Mouse (Mus musculus) limb, embryonic 12.5 days (tissue): Measurements from ENCODE around the gene Kcnc3. TPM values are rescaled to one million over a fixed set of nuclear protein-coding genes. Genes with fewer than 3 reads are reported as not detected.

Experiments used
- ATAC-seq: fragments of 200-750 bp; cut with Nextera tagmentation; 2 replicates; pipeline ENCODE4 v1.8.0; 2017; ENCODE audit warnings: low read depth, moderate TSS enrichment; ENCODE audit not compliant: insufficient number of reproducible peaks, insufficient read depth, low FRiP score, low TSS enrichment
- H3K27ac ChIP-seq: fragments of 300-500 bp; sonication (generic); 2 replicates; pipeline ENCODE4 v1.5.1; 2016; ENCODE audit warnings: mild to moderate bottlenecking, moderate library complexity
- H3K27me3 ChIP-seq: fragments of 300-500 bp; sonication (generic); 2 replicates; pipeline ENCODE4 v1.6.1; 2016; ENCODE audit warnings: mild to moderate bottlenecking, moderate library complexity
- H3K36me3 ChIP-seq: fragments of 300-500 bp; sonication (generic); 2 replicates; pipeline ENCODE4 v1.6.1; 2016; ENCODE audit warnings: mild to moderate bottlenecking, moderate library complexity
- H3K4me1 ChIP-seq: fragments of 300-500 bp; sonication (generic); replicated peaks from 2 replicates; pipeline ENCODE4 v1.6.1; 2016
- H3K4me2 ChIP-seq: fragments of 300-500 bp; sonication (generic); 2 replicates; pipeline ENCODE4 v1.6.1; 2016; ENCODE audit warnings: mild to moderate bottlenecking, moderate library complexity
- H3K4me3 ChIP-seq: fragments of 300-500 bp; sonication (generic); replicated peaks from 2 replicates; pipeline ENCODE4 v1.5.1; 2016; ENCODE audit warnings: mild to moderate bottlenecking
- H3K9ac ChIP-seq: fragments of 300-500 bp; sonication (generic); replicated peaks from 2 replicates; pipeline ENCODE4 v1.6.1; 2016; ENCODE audit warnings: mild to moderate bottlenecking, moderate library complexity
- H3K9me3 ChIP-seq: fragments of 300-500 bp; sonication (generic); 2 replicates; pipeline ENCODE4 v1.6.1; 2016; ENCODE audit warnings: mild to moderate bottlenecking, moderate library complexity
- WGBS: fragments of 180-500 bp; shearing (Covaris S2); methylation state at CpG from one replicate; pipeline ENCODE4 v1.1.7; 2016; 5-methylcytosine and 5-hydroxymethylcytosine counted together
- polyA plus RNA-seq: library from polyadenylated mRNA; unstranded; fragments of >200 nt; fragmentation: Nextera tagmentation; extraction: Ambion mirVana; gene quantifications from 2 replicates; pipeline ENCODE4 v1.2.1, GENCODE M21; 2016

Kcnc3 gene
- polyA plus RNA-seq, 1 experiment from 2014 or later, result 0.49 TPM

DNA sequence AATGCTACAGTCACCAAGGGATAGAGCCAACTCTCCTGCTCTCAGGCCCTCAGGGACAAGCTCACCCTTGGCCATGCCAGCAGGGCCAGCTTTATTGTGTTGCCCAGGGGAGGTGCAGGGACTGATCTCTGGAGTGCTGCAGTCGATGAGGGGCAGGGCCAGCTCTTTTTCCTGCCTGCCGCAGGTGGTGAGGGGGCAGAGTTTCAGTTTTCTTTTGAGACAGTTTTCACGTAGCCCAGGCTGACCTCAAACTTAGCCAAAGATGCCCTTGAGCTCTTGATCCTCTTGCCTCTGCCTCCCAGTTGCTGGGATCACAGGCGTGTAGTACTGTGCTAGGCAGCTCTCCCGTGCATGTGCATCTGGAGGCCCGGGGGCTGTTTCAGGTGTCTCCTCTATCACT is 19.5 kb upstream of the Kcnc3 start:
- Histone ChIP-seq H3K27me3 (0 out of 2 replicates have a peak, but pooled peaks cover 15% of the 10 kb centered on the region), H3K4me2 (no peak overlapping the region), H3K36me3 (no peaks in the 10 kb centered on the region), H3K4me1 (no peaks in the 10 kb centered on the region), H3K27ac (no peak overlapping the region), H3K9me3 (no peaks in the 10 kb centered on the region), H3K9ac (no peak overlapping the region), H3K4me3 (no peak overlapping the region)
- WGBS, result 72% methylated on average over 6 of the region's 6 CpGs
- ATAC-seq, result no peak

DNA sequence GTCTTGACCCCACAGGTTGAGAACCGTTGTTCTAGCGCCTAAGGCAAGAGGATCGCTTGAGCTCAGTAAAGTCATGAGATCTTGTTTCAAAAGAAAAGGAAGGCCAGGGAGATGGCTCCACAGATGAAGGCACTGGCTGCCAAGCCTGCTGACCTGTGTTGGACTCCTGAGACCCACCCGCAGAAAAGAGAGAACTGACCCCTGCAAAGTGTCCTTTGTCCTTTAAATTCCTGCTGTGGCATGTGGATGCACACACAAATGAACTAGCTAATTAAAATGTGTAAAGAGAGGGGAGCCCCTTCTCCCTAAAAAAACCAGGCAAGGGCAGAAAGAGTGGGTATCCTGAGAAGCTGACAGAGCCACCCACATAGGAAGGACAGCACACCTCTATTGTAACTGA is 18.7 kb upstream of the Kcnc3 start:
- 45% methylated on average over 4 of the region's 4 CpGs for WGBS
- Histone ChIP-seq H3K27me3 (0 out of 2 replicates have a peak, but pooled peaks cover 15% of the 10 kb centered on the region), H3K27ac (no peak overlapping the region), H3K4me1 (no peaks in the 10 kb centered on the region), H3K9me3 (no peaks in the 10 kb centered on the region), H3K9ac (no peak overlapping the region), H3K36me3 (no peaks in the 10 kb centered on the region), H3K4me2 (no peak overlapping the region), H3K4me3 (no peak overlapping the region)
- ATAC-seq, result no peak

DNA sequence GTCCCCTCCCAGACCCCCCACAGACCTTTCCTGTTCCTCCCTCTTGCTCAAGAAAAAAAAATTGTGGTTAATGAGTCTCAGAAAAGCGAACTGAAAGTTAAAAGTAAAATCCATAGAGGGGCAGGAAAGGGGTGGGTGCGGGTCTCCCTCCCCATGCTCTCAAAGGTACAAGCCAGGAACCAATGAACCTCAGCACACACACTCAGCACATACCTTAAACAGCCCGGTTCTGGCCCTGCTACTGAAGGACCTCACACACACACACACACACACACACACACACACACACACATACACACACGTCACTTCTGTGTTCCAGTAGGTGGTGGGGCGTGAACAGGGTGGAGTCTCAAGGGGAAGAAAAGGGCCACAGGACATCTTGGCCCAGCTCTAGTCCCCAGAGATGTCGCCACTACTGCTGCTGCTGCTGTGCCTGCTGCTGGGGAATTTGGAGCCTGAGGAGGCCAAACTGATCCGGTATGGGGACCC is 18.2 kb upstream of the Kcnc3 start, which contains the start of gene Napsa:
Gene Napsa, plus strand, starts transcription at position 168 of the 489 bp plus-strand sequence.
- WGBS, result 45% methylated on average over 7 of the region's 7 CpGs
- no peaks in the 10 kb centered on the region for H3K9me3 ChIP-seq
- 0 out of 2 replicates have a peak, but pooled peaks cover 15% of the 10 kb centered on the region for H3K27me3 ChIP-seq
- no peak within 1 kb of the TSS for H3K9ac ChIP-seq
- no peaks in the 10 kb centered on the region for H3K36me3 ChIP-seq
- H3K4me3 ChIP-seq, result no peak within 1 kb of the TSS
- H3K4me2 ChIP-seq, result no peak within 1 kb of the TSS
- no peak for ATAC-seq
- no peak within 1 kb of the TSS for H3K27ac ChIP-seq
- H3K4me1 ChIP-seq, result no peaks in the 10 kb centered on the region

DNA sequence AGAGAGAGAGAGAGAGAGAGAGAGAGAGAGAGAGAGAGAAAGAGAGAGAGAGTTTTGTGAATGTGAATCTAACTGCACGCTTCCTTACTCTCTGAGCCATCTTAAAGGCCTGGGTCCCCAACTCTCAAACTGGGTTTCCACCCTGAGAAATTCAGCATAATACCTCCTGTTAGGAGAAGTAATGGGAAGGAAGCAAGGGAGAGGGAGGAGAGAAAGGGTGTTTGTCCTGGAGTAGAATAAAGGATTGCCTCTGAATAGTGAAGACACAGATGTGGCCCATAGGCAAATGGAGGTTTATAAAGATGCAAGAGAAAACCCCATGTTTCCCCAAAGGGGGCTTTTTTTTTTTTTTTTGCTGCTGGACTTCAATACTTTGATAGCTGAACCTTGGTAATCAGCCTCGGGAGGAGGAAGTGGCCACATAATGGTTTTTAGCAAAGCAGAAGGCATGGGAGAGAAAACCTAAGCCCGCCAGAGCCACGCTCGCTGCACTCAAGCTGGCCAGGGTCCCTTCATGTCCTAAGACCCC is 17.4 kb upstream of the Kcnc3 start:
- H3K9me3 ChIP-seq, result no peaks in the 10 kb centered on the region
- H3K4me1 ChIP-seq, result no peaks in the 10 kb centered on the region
- WGBS, result 84% methylated on average over 5 of the region's 5 CpGs
- no peak overlapping the region for H3K4me3 ChIP-seq
- H3K27me3 ChIP-seq, result 0 out of 2 replicates have a peak, but pooled peaks cover 15% of the 10 kb centered on the region
- no peak overlapping the region for H3K27ac ChIP-seq
- ATAC-seq, result no peak
- no peaks in the 10 kb centered on the region for H3K36me3 ChIP-seq
- H3K9ac ChIP-seq, result no peak overlapping the region
- no peak overlapping the region for H3K4me2 ChIP-seq

DNA sequence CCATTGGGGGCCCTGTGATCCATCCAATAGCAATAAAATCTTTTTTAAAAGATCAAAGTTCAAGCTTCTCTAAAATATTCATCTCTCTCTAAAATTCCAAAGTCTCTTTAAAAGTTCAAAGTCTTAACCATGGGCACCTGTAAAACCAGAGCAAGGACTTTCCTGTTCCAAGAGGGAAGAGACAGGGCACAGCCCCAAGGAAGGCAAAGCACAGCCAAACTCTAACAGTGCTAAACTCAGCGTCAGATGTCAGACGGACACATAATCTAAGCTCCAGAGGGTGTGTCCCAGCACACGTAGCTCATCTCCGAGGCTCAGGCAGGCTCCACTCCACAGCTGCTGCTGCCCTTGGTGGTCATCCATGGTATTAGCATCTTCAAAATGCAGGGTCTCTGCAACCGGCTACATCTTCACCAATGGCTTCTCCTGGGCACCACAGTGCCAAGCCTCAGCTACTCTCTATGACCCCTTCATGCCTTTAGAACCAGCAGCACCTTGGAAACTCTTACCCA is 14.1 kb upstream of the Kcnc3 start:
- H3K9ac ChIP-seq, result no peak overlapping the region
- no peak overlapping the region for H3K4me2 ChIP-seq
- WGBS, result 45% methylated on average over 5 of the region's 5 CpGs
- H3K36me3 ChIP-seq, result no peaks in the 10 kb centered on the region
- H3K27me3 ChIP-seq, result peaks cover 5% of the 10 kb centered on the region; the same call in 1 of the 2 replicates
- ATAC-seq, result no peak
- no peak overlapping the region for H3K4me3 ChIP-seq
- H3K27ac ChIP-seq, result no peak overlapping the region
- H3K9me3 ChIP-seq, result no peaks in the 10 kb centered on the region
- no peaks in the 10 kb centered on the region for H3K4me1 ChIP-seq

DNA sequence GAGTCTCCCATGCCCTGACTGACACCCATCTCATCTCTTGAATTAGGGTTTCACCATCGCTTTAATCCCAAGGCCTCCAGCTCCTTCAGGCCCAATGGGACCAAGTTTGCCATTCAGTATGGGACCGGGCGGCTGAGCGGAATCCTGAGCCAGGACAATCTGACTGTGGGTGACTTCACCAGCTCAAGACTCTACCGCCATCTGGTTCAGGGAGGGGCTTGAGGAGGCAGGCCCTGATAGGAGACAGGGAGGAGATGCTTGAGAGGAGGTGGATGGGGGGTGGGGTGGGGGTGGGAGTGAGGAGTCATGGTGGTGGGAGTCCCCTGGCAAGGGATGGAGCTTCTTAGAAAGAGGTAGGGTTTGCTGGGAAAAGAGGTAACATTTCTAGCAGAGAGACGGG is 8.8 kb upstream of the Kcnc3 start:
- H3K4me1 ChIP-seq, result no peaks in the 10 kb centered on the region
- no peak overlapping the region for H3K9ac ChIP-seq
- no peaks in the 10 kb centered on the region for H3K36me3 ChIP-seq
- H3K4me3 ChIP-seq, result no peak overlapping the region
- no peak overlapping the region for H3K4me2 ChIP-seq
- no peaks in the 10 kb centered on the region for H3K9me3 ChIP-seq
- ATAC-seq, result no peak
- no peak overlapping the region for H3K27ac ChIP-seq
- WGBS, result 71% methylated on average over 6 of the region's 6 CpGs
- H3K27me3 ChIP-seq, result peaks cover 45% of the 10 kb centered on the region

DNA sequence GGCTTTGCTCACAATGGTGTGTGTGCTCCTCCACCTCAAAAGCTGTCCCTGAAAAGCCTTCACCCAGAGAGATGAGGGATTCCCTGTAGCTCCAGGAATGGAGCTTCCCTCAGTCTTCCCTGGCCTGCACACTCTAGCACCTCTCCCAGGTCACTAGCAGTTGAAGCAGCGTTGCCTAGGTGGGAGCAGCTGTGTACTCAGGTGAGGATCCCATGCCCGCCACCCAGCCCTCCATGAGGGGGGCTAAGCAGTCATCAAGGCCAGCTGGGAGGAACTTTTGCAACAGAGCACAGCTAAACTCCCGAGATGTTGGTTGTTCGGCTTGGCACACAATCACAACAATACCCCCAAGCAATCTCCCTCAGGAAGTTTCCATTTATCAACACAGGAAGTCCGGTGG is 7.8 kb upstream of the Kcnc3 start:
- no peaks in the 10 kb centered on the region for H3K9me3 ChIP-seq
- H3K4me3 ChIP-seq, result no peak overlapping the region
- H3K4me1 ChIP-seq, result peaks cover 6% of the 10 kb centered on the region; the same call in 1 of the 2 replicates
- no peak overlapping the region for H3K9ac ChIP-seq
- WGBS, result 79% methylated on average over 5 of the region's 5 CpGs
- no peak for ATAC-seq
- H3K27ac ChIP-seq, result no peak overlapping the region
- no peak overlapping the region for H3K4me2 ChIP-seq
- peaks cover 56% of the 10 kb centered on the region for H3K27me3 ChIP-seq
- H3K36me3 ChIP-seq, result no peaks in the 10 kb centered on the region

DNA sequence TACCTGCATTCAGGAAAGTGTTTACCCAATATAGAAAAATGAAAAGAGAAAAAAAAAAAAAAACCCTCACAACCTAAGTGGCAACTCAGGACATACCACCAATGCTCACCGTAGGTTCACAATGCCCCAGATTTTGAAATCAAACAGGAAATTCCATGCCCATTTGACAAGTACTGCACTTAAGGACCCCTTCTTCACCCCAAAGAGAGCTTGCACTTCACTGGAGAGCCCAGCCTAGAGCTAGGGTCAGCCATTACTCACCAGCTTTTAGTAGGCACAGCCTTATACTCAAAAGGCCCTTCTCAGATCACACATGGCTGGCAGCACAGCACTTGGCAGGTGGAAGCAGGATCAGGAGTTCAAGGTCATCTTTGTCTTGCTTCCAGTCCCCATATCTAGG is 7.3 kb upstream of the Kcnc3 start:
- no peak overlapping the region for H3K27ac ChIP-seq
- H3K4me3 ChIP-seq, result no peak overlapping the region
- no peaks in the 10 kb centered on the region for H3K9me3 ChIP-seq
- H3K4me2 ChIP-seq, result no peak overlapping the region
- H3K27me3 ChIP-seq, result peaks cover 60% of the 10 kb centered on the region
- H3K36me3 ChIP-seq, result no peaks in the 10 kb centered on the region
- peaks cover 10% of the 10 kb centered on the region for H3K4me1 ChIP-seq
- H3K9ac ChIP-seq, result no peak overlapping the region
- no peak for ATAC-seq
- 85% methylated on average over 1 of the region's 1 CpGs for WGBS

DNA sequence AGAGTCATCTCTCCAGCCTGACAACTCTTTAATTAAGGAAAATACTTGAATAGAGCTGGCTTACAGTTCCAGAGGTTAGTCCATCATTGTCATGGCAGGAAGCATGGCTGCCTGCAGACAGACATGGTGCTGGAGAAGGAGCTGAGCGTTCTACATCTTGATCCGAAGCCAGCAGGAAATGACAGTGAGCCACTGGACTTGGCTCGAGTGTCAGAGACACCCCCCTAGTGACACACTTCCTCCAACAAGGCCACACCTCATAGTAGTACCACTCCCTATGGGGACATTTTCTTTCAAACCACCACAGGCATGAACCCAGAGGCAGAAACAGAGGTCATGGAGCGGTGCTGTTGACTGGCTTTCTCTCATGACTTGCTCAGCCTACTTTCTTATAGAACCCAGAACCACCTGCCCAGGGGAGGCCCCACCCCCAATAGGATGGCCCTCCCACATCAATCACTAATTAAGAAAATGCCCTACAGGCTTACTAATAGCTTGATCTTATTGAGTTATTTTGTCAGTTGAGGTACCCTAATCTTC is 6.1 kb upstream of the Kcnc3 start:
- Histone ChIP-seq H3K4me3 (no peak overlapping the region), H3K4me2 (no peak overlapping the region), H3K27me3 (peaks cover 72% of the 10 kb centered on the region), H3K27ac (no peak overlapping the region), H3K9me3 (no peaks in the 10 kb centered on the region), H3K9ac (no peak overlapping the region), H3K36me3 (no peaks in the 10 kb centered on the region), H3K4me1 (peaks cover 20% of the 10 kb centered on the region)
- ATAC-seq, result no peak
- 85% methylated on average over 4 of the region's 4 CpGs for WGBS

DNA sequence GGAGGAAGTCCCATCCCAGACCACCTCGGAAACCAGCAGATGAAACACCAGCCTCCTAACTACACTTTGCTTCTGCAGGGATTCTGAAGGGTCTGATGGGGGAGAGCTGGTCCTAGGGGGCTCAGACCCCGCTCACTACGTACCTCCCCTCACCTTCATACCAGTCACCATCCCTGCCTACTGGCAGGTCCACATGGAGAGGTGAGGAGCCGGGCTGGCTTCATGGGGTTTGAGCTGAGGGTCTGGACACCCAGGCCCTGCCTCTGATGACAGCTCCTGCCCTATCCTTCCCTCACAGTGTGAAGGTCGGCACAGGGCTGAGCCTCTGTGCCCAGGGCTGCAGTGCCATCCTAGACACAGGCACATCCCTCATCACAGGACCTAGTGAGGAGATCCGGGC is 5.5 kb upstream of the Kcnc3 start:
- no peak overlapping the region for H3K9ac ChIP-seq
- H3K4me3 ChIP-seq, result no peak overlapping the region
- no peak overlapping the region for H3K27ac ChIP-seq
- H3K27me3 ChIP-seq, result peaks cover 78% of the 10 kb centered on the region
- H3K4me1 ChIP-seq, result peaks cover 25% of the 10 kb centered on the region
- WGBS, result 85% methylated on average over 6 of the region's 6 CpGs
- H3K36me3 ChIP-seq, result no peaks in the 10 kb centered on the region
- no peak for ATAC-seq
- no peaks in the 10 kb centered on the region for H3K9me3 ChIP-seq
- H3K4me2 ChIP-seq, result no peak overlapping the region

DNA sequence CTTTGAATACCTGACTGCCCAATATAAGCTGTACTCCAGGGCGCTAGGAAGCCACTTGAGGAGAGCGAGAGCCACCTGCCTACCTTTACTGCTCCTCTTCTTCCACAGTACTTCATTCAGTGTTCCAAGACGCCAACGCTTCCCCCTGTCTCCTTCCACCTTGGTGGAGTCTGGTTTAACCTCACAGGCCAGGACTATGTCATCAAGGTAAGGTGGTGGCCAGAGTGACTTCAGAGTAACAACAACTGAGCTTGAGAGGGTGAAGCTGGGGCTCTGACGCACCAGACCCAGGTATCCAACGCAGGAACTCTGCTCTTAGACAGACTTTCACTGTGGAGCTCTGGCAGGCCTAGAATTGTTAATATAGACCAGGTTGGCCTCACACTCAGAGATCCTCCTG is 4.9 kb upstream of the Kcnc3 start:
- Histone ChIP-seq H3K4me1 (peaks cover 25% of the 10 kb centered on the region), H3K36me3 (no peaks in the 10 kb centered on the region), H3K9me3 (no peaks in the 10 kb centered on the region), H3K4me3 (no peak overlapping the region), H3K27me3 (peaks cover 85% of the 10 kb centered on the region), H3K4me2 (no peak overlapping the region), H3K27ac (no peak overlapping the region), H3K9ac (no peak overlapping the region)
- ATAC-seq, result no peak
- 89% methylated on average over 6 of the region's 6 CpGs for WGBS

DNA sequence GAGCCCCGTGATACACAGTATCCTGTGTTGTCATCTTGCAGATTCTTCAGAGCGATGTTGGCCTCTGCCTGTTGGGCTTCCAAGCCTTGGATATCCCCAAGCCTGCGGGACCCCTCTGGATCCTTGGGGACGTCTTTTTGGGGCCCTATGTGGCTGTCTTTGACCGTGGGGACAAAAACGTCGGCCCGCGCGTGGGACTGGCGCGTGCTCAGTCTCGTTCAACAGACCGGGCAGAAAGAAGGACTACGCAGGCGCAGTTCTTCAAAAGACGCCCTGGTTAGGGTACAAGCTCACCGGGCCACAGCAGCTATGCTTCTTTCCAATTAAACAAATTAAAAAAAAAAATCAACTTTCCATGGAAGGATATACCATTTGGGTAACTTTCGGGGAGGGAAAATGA is 3.9 kb upstream of the Kcnc3 start:
- H3K4me1 ChIP-seq, result peaks cover 33% of the 10 kb centered on the region
- no peak for ATAC-seq
- no peak overlapping the region for H3K9ac ChIP-seq
- H3K4me2 ChIP-seq, result peak overlapping the region; percentile 46
- peaks cover 89% of the 10 kb centered on the region for H3K27me3 ChIP-seq
- no peaks in the 10 kb centered on the region for H3K9me3 ChIP-seq
- H3K27ac ChIP-seq, result no peak overlapping the region
- WGBS, result 9% methylated on average over 19 of the region's 19 CpGs
- H3K36me3 ChIP-seq, result no peaks in the 10 kb centered on the region
- peak overlapping the region; percentile 22 for H3K4me3 ChIP-seq
